In the genomic region with DNA sequence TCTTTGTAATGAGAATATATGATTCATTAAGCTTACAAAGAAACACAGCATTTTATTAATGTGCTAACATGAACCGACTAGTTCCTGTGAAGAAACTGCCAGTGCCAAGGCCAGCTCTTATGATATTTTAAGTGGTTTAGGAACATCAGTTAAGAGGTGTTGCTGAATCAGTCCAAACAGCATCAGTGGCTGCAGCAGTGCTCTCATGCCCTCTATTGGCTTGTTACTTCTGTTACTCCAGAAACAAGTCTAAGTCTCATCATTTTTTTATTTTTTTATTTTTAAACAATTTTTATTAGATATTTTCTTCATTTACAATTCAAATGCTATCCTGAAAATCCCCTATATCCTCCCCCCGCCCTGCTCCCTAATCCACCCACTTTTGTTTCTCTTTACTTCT, we compare ENCODE assay signal across 19 mouse cellular contexts.
DNase-seq lines count a peak whose midpoint lies in the region; ATAC-seq and TF ChIP-seq lines count a peak whose summit lies in the region.
"Had no signal": no experiment of that assay in that cellular context is flagged by ENCODE, and none has a peak within 500 bp of the region (broad histone marks: within the 10 kb centered on the region; RNA-seq: fewer than 3 reads in every experiment).

No protein-coding gene starts in this region.

- TF ChIP-seq CTCF in lung, embryonic 14.5 days (IDR thresholded peaks at IDR 0.05; ENCODE audit: low read depth) = no peak

- H3K4me1 ChIP-seq in embryonic facial prominence, embryonic 14.5 days (ENCODE audit: control insufficient read depth, insufficient read depth, low read length) = no peaks in the 10 kb centered on the region
- no peaks in the 10 kb centered on the region for H3K4me1 ChIP-seq in embryonic facial prominence, embryonic 10.5 days
- no peaks in the 10 kb centered on the region for H3K4me1 ChIP-seq in kidney, embryonic 14.5 days (ENCODE audit: control insufficient read depth, insufficient read depth, low read length)
- no peaks in the 10 kb centered on the region for H3K4me1 ChIP-seq in lung, embryonic 14.5 days (ENCODE audit: insufficient read depth)
- H3K4me1 ChIP-seq: embryonic facial prominence, embryonic 12.5 days; hindbrain, embryonic 10.5 days had no signal

- peak; percentile 8 for DNase-seq in embryonic facial prominence, embryonic 14.5 days (ENCODE audit: low spot score)
- DNase-seq in embryonic facial prominence, embryonic 10.5 days (ENCODE audit: low spot score) = no peak
- peak; percentile 6 to 10 for DNase-seq in kidney, postnatal 4 days
- DNase-seq in lung, embryonic 14.5 days = peak; percentile 8
- DNase-seq in lung, postnatal 36 days = no peak
- no peak for DNase-seq in spleen, postnatal 4 days (ENCODE audit: low spot score in 2 of 2)
- DNase-seq: adrenal gland, postnatal 14 days; cerebellum, adult 9-11 months; gastrocnemius, postnatal 10 days; heart, adult 2 months; kidney, postnatal 14 days; liver, postnatal 0 days; right cerebral cortex, postnatal 14 days; thymus, postnatal 4 days had no signal

- H3K4me2 ChIP-seq in embryonic facial prominence, embryonic 14.5 days (ENCODE audit: low read depth, low read length) = no peak overlapping the region
- H3K4me2 ChIP-seq in kidney, embryonic 14.5 days (replicated peaks; ENCODE audit: low read depth, low read length) = no peak overlapping the region
- H3K4me2 ChIP-seq in lung, embryonic 14.5 days = no peak overlapping the region
- H3K4me2 ChIP-seq: embryonic facial prominence, embryonic 12.5 days had no signal

- no peak overlapping the region for H3K9ac ChIP-seq in embryonic facial prominence, embryonic 14.5 days (ENCODE audit: low read depth, low read length)
- H3K9ac ChIP-seq in kidney, embryonic 14.5 days (ENCODE audit: low read depth, low read length) = no peak overlapping the region
- no peak overlapping the region for H3K9ac ChIP-seq in lung, embryonic 14.5 days
- H3K9ac ChIP-seq: embryonic facial prominence, embryonic 12.5 days; liver, postnatal 0 days had no signal

- H3K9me3 ChIP-seq in embryonic facial prominence, embryonic 14.5 days (ENCODE audit: control insufficient read depth, low read length) = no peaks in the 10 kb centered on the region
- H3K9me3 ChIP-seq in embryonic facial prominence, embryonic 10.5 days = no peaks in the 10 kb centered on the region
- no peaks in the 10 kb centered on the region for H3K9me3 ChIP-seq in kidney, embryonic 14.5 days (ENCODE audit: control insufficient read depth, low read length)
- H3K9me3 ChIP-seq in lung, embryonic 14.5 days (ENCODE audit: low read depth, low read length) = no peaks in the 10 kb centered on the region
- H3K9me3 ChIP-seq: embryonic facial prominence, embryonic 12.5 days; hindbrain, embryonic 10.5 days had no signal

- ATAC-seq in embryonic facial prominence, embryonic 14.5 days (ENCODE audit: low read depth) = no peak
- no peak for ATAC-seq in kidney, embryonic 14.5 days (ENCODE audit: low FRiP score, low TSS enrichment)
- ATAC-seq in lung, embryonic 14.5 days (ENCODE audit: insufficient read depth) = no peak
- ATAC-seq: activated CD4-positive, CD25-positive, alpha-beta regulatory T cell, adult 4 months; inflammation-experienced regulatory T-cells, adult 6 months; liver, postnatal 0 days had no signal

- H3K27ac ChIP-seq in embryonic facial prominence, embryonic 14.5 days (replicated peaks; ENCODE audit: low read depth, low read length) = no peak overlapping the region
- no peak overlapping the region for H3K27ac ChIP-seq in embryonic facial prominence, embryonic 10.5 days (replicated peaks)
- H3K27ac ChIP-seq in kidney, embryonic 14.5 days (ENCODE audit: low read depth, low read length) = no peak overlapping the region
- H3K27ac ChIP-seq in lung, embryonic 14.5 days (ENCODE audit: low read depth) = no peak overlapping the region
- H3K27ac ChIP-seq: embryonic facial prominence, embryonic 12.5 days; heart, adult 2 months; hindbrain, embryonic 10.5 days had no signal

- no peak overlapping the region for H3K4me3 ChIP-seq in embryonic facial prominence, embryonic 14.5 days (ENCODE audit: low read depth, low read length)
- no peak overlapping the region for H3K4me3 ChIP-seq in embryonic facial prominence, embryonic 10.5 days
- no peak overlapping the region for H3K4me3 ChIP-seq in kidney, embryonic 14.5 days (ENCODE audit: low read length)
- H3K4me3 ChIP-seq in lung, embryonic 14.5 days (ENCODE audit: low read depth, low read length) = no peak overlapping the region
- H3K4me3 ChIP-seq: embryonic facial prominence, embryonic 12.5 days; heart, adult 2 months; hindbrain, embryonic 10.5 days had no signal

- 85% methylated on average over 2 of the region's 2 CpGs for WGBS in embryonic facial prominence, embryonic 14.5 days
- WGBS in embryonic facial prominence, embryonic 10.5 days = 82% methylated on average over 2 of the region's 2 CpGs
- 87% methylated on average over 2 of the region's 2 CpGs for WGBS in kidney, embryonic 14.5 days
- WGBS in lung, embryonic 14.5 days = 72% methylated on average over 2 of the region's 2 CpGs

- no peaks in the 10 kb centered on the region for H3K36me3 ChIP-seq in embryonic facial prominence, embryonic 14.5 days (ENCODE audit: control insufficient read depth, insufficient read depth, low read length)
- H3K36me3 ChIP-seq in embryonic facial prominence, embryonic 10.5 days (replicated peaks) = no peaks in the 10 kb centered on the region
- H3K36me3 ChIP-seq in kidney, embryonic 14.5 days (ENCODE audit: control insufficient read depth, insufficient read depth, low read length) = no peaks in the 10 kb centered on the region
- H3K36me3 ChIP-seq in lung, embryonic 14.5 days (ENCODE audit: insufficient read depth) = no peaks in the 10 kb centered on the region
- H3K36me3 ChIP-seq: embryonic facial prominence, embryonic 12.5 days; hindbrain, embryonic 10.5 days had no signal

- H3K27me3 ChIP-seq in embryonic facial prominence, embryonic 14.5 days (replicated peaks; ENCODE audit: control insufficient read depth, insufficient read depth, low read length) = no peaks in the 10 kb centered on the region
- H3K27me3 ChIP-seq in embryonic facial prominence, embryonic 10.5 days (replicated peaks; ENCODE audit: low read depth, poor library complexity, severe bottlenecking) = no peaks in the 10 kb centered on the region
- H3K27me3 ChIP-seq in kidney, embryonic 14.5 days (ENCODE audit: control insufficient read depth, insufficient read depth, low read length) = no peaks in the 10 kb centered on the region
- no peaks in the 10 kb centered on the region for H3K27me3 ChIP-seq in lung, embryonic 14.5 days (ENCODE audit: insufficient read depth, low read length)
- H3K27me3 ChIP-seq: embryonic facial prominence, embryonic 12.5 days had no signal

Comparison
In these comparisons a context has a peak if more than half of its experiments do, and no peak if none do; other contexts are left out.
1. DNase-seq: peak in embryonic facial prominence, embryonic 14.5 days (single experiment), kidney, postnatal 4 days (2 of 2) and lung, embryonic 14.5 days (single experiment); none in embryonic facial prominence, embryonic 10.5 days (single experiment), lung, postnatal 36 days (single experiment) and spleen, postnatal 4 days (0 of 2).